Mouse (Mus musculus) spleen, embryonic (tissue): ENCODE results near the gene Klhdc2.

Experiments used
- CTCF ChIA-PET: fragments of 350-600 bp; sonication (Branson Sonifier 250); formaldehyde crosslinking; loops from one replicate; lab custom pipeline; 2022; lab: Charles Lee

Klhdc2 gene

GRCm38 (mm10) chr12:69300391-69300790 lies 3.9 kb downstream of the Klhdc2 start:
- CTCF ChIA-PET, result no interaction called here

- CTCF ChIA-PET, result no interaction called here
These were observed 5.7 kb downstream of the Klhdc2 start for GRCm38 (mm10) chr12:69302171-69302570.

- CTCF ChIA-PET, result no interaction called here
These were observed 7.6 kb downstream of the Klhdc2 start for GRCm38 (mm10) chr12:69304051-69304450.

GRCm38 (mm10) chr12:69306333-69306732 lies 9.9 kb downstream of the Klhdc2 start:
- CTCF ChIA-PET, result no interaction called here

GRCm38 (mm10) chr12:69309659-69310058 lies 13.2 kb downstream of the Klhdc2 start:
- CTCF ChIA-PET, result interaction anchor here (0.5 to 0.6 kb wide), 2 partner anchors 13 to 82 kb away, joined by 3 to 6 read pairs; partner anchors contain the start of gene Pole2

GRCm38 (mm10) chr12:69318431-69318830 lies 21.9 kb downstream of the Klhdc2 start:
- CTCF ChIA-PET, result interaction anchor here (0.6 kb wide), 1 partner anchor 48 kb away, joined by 3 read pairs; no protein-coding TSS in a partner anchor

GRCm38 (mm10) chr12:69331187-69331586 lies 34.7 kb downstream of the Klhdc2 start:
- CTCF ChIA-PET, result interaction anchor here (0.6 kb wide), 1 partner anchor 113 kb away, joined by 4 read pairs; no protein-coding TSS in a partner anchor

- CTCF ChIA-PET, result no interaction called here
These were observed 35.7 kb downstream of the Klhdc2 start for GRCm38 (mm10) chr12:69332147-69332546.

- CTCF ChIA-PET, result interaction anchor here (0.6 to 0.7 kb wide), 3 partner anchors 23 to 362 kb away, joined by 3 read pairs; no protein-coding TSS in a partner anchor
These were observed 37.1 kb downstream of the Klhdc2 start for GRCm38 (mm10) chr12:69333547-69333946.

GRCm38 (mm10) chr12:69349928-69350327 lies 53.4 kb downstream of the Klhdc2 start:
- CTCF ChIA-PET, result no interaction called here

- CTCF ChIA-PET, result interaction anchor here (0.6 to 1.1 kb wide), 4 partner anchors 128 to 283 kb away, joined by 3 to 10 read pairs (median 6); no protein-coding TSS in a partner anchor
These were observed 55.2 kb downstream of the Klhdc2 start for GRCm38 (mm10) chr12:69351685-69352084.

GRCm38 (mm10) chr12:69356546-69357299 lies 60.2 kb downstream of the Klhdc2 start, which contains the start of gene Nemf:
Gene Nemf (minus strand): TSS chr12:69357165.
- CTCF ChIA-PET, result interaction anchor here (0.6 to 0.7 kb wide), 4 partner anchors 22 to 313 kb away, joined by 3 to 20 read pairs (median 3); no protein-coding TSS in a partner anchor

- CTCF ChIA-PET, result interaction anchor here (0.6 to 0.7 kb wide), 3 partner anchors 23 to 312 kb away, joined by 3 to 20 read pairs (median 3); no protein-coding TSS in a partner anchor
These were observed 60.8 kb downstream of the Klhdc2 start for GRCm38 (mm10) chr12:69357300-69357646.
